Mouse (Mus musculus): ENCODE measurements around the gene Rftn1. TPM values are rescaled to one million over a fixed set of nuclear protein-coding genes. Genes with fewer than 3 reads are reported as not detected.

Gene Rftn1
- 54.8 and 59.5 TPM in 2 replicates for total RNA-seq (2014; rRNA removed; ENCODE audit: low replicate concordance)
- polyA plus RNA-seq (2015; fragmentation: Nextera tagmentation; extraction: Ambion mirVana), result 32.9 and 36.5 TPM in 2 replicates

GRCm38 (mm10) chr17:50190131-50191015 lies at the start of gene Rftn1:
Gene Rftn1 (minus strand): TSS chr17:50190674.
- Histone ChIP-seq H3K4me2 (ENCODE audit: low read depth, low read length) (peak within 1 kb of the TSS; percentile 95), H3K4me1 (ENCODE audit: control insufficient read depth, insufficient read depth) (peaks cover 7% of the 10 kb centered on the region), H3K9me3 (replicated peaks; ENCODE audit: control insufficient read depth, low read length) (no peaks in the 10 kb centered on the region), H3K27me3 (ENCODE audit: control insufficient read depth, insufficient read depth, low read length) (no peaks in the 10 kb centered on the region), H3K4me3 (ENCODE audit: low read depth, low read length) (peak within 1 kb of the TSS; percentile 91), H3K27ac (ENCODE audit: low read depth) (peak within 1 kb of the TSS; percentile 84), H3K9ac (replicated peaks; ENCODE audit: low read depth, low read length) (peak within 1 kb of the TSS; percentile 82), H3K36me3 (replicated peaks; ENCODE audit: control insufficient read depth, insufficient read depth, low read length) (no peaks in the 10 kb centered on the region)
- TF ChIP-seq CTCF (IDR thresholded peaks at IDR 0.05; ENCODE audit: low read depth) (no peak), EP300 (IDR thresholded peaks at IDR 0.05; ENCODE audit: low read depth) (no peak)
- DNase-seq (ENCODE audit: low spot score), result no peak
- 1% methylated on average over 49 of the region's 79 CpGs for WGBS
- ATAC-seq (ENCODE audit: insufficient read depth, low read depth), result peak; percentile 70

GRCm38 (mm10) chr17:50237818-50238610 lies 47.5 kb upstream of the Rftn1 start:
- no peak overlapping the region for H3K4me3 ChIP-seq (ENCODE audit: low read depth, low read length)

GRCm38 (mm10) chr17:50237436-50237709 lies 46.9 kb upstream of the Rftn1 start:
- H3K4me3 ChIP-seq (ENCODE audit: low read depth, low read length), result no peak overlapping the region
- H3K36me3 ChIP-seq (replicated peaks; ENCODE audit: control insufficient read depth, insufficient read depth, low read length), result no peaks in the 10 kb centered on the region
- no peak overlapping the region for H3K9ac ChIP-seq (replicated peaks; ENCODE audit: low read depth, low read length)
- no peak for TF ChIP-seq EP300 (IDR thresholded peaks at IDR 0.05; ENCODE audit: low read depth)
- TF ChIP-seq CTCF (IDR thresholded peaks at IDR 0.05; ENCODE audit: low read depth), result peak; percentile 98
- H3K4me2 ChIP-seq (ENCODE audit: low read depth, low read length), result no peak overlapping the region
- 5% methylated on average over 8 of the region's 8 CpGs for WGBS
- no peaks in the 10 kb centered on the region for H3K4me1 ChIP-seq (ENCODE audit: control insufficient read depth, insufficient read depth)
- ATAC-seq (ENCODE audit: insufficient read depth, low read depth) (peak; percentile 74), DNase-seq (ENCODE audit: low spot score) (peak; percentile 63)
- H3K27me3 ChIP-seq (ENCODE audit: control insufficient read depth, insufficient read depth, low read length), result no peaks in the 10 kb centered on the region
- no peak overlapping the region for H3K27ac ChIP-seq (ENCODE audit: low read depth)
- H3K9me3 ChIP-seq (replicated peaks; ENCODE audit: control insufficient read depth, low read length), result no peaks in the 10 kb centered on the region

More at GRCm38 (mm10) chr17:50237818-50238610, 47.5 kb upstream of the Rftn1 start:
- Histone ChIP-seq H3K4me2 (ENCODE audit: low read depth, low read length) (no peak overlapping the region), H3K27ac (ENCODE audit: low read depth) (no peak overlapping the region), H3K9me3 (replicated peaks; ENCODE audit: control insufficient read depth, low read length) (no peaks in the 10 kb centered on the region), H3K36me3 (replicated peaks; ENCODE audit: control insufficient read depth, insufficient read depth, low read length) (no peaks in the 10 kb centered on the region), H3K9ac (replicated peaks; ENCODE audit: low read depth, low read length) (no peak overlapping the region), H3K27me3 (ENCODE audit: control insufficient read depth, insufficient read depth, low read length) (no peaks in the 10 kb centered on the region), H3K4me1 (ENCODE audit: control insufficient read depth, insufficient read depth) (no peaks in the 10 kb centered on the region)
- TF ChIP-seq CTCF (IDR thresholded peaks at IDR 0.05; ENCODE audit: low read depth), result no peak
- no peak for TF ChIP-seq EP300 (IDR thresholded peaks at IDR 0.05; ENCODE audit: low read depth)
- ATAC-seq (ENCODE audit: insufficient read depth, low read depth) (no peak), DNase-seq (ENCODE audit: low spot score) (no peak)
- WGBS, result 42% methylated on average over 11 of the region's 11 CpGs

GRCm38 (mm10) chr17:50236702-50237435 lies 46.4 kb upstream of the Rftn1 start:
- ATAC-seq (ENCODE audit: insufficient read depth, low read depth), result no peak
- no peaks in the 10 kb centered on the region for H3K36me3 ChIP-seq (replicated peaks; ENCODE audit: control insufficient read depth, insufficient read depth, low read length)
- WGBS, result 57% methylated on average over 9 of the region's 9 CpGs

More at GRCm38 (mm10) chr17:50236702-50237435, 46.4 kb upstream of the Rftn1 start:
- H3K4me2 ChIP-seq (ENCODE audit: low read depth, low read length), result no peak overlapping the region
- H3K27me3 ChIP-seq (ENCODE audit: control insufficient read depth, insufficient read depth, low read length), result no peaks in the 10 kb centered on the region
- H3K27ac ChIP-seq (ENCODE audit: low read depth), result no peak overlapping the region
- H3K4me3 ChIP-seq (ENCODE audit: low read depth, low read length), result no peak overlapping the region
- no peak for DNase-seq (ENCODE audit: low spot score)
- H3K9ac ChIP-seq (replicated peaks; ENCODE audit: low read depth, low read length), result no peak overlapping the region
- no peak for TF ChIP-seq CTCF (IDR thresholded peaks at IDR 0.05; ENCODE audit: low read depth)
- no peak for TF ChIP-seq EP300 (IDR thresholded peaks at IDR 0.05; ENCODE audit: low read depth)
- H3K4me1 ChIP-seq (ENCODE audit: control insufficient read depth, insufficient read depth), result no peaks in the 10 kb centered on the region
- H3K9me3 ChIP-seq (replicated peaks; ENCODE audit: control insufficient read depth, low read length), result no peaks in the 10 kb centered on the region

All from heart, postnatal 0 days (tissue).